Mouse (Mus musculus) midbrain, embryonic 11.5 days (tissue): Measurements from ENCODE around the gene Galnt3. TPM values are rescaled to one million over a fixed set of nuclear protein-coding genes. Genes with fewer than 3 reads are reported as not detected.

Experiments
- ATAC-seq: fragments of 200-750 bp; cut with Nextera tagmentation; 2 replicates; pipeline ENCODE4 v1.8.0; 2017; ENCODE audit warnings: moderate TSS enrichment, moderate library complexity; ENCODE audit not compliant: low FRiP score
- DNase-seq: peaks from one replicate; pipeline ENCODE4 v3.0.0; 2015; ENCODE audit warnings: low spot score; ENCODE audit errors: missing footprints
- H3K27ac ChIP-seq: fragments of 300-500 bp; sonication (generic); 2 replicates; pipeline ENCODE4 v1.5.1; 2014; ENCODE audit warnings: low read depth, low read length
- H3K27me3 ChIP-seq: fragments of 300-500 bp; sonication (generic); 2 replicates; pipeline ENCODE4 v1.6.1; 2014; ENCODE audit warnings: mild to moderate bottlenecking, low read length, moderate library complexity, mixed read lengths; ENCODE audit not compliant: control insufficient read depth, insufficient read depth
- H3K36me3 ChIP-seq: fragments of 300-500 bp; sonication (generic); 2 replicates; pipeline ENCODE4 v1.6.1; 2014; ENCODE audit warnings: mild to moderate bottlenecking, low read length, moderate library complexity, mixed read lengths; ENCODE audit not compliant: control insufficient read depth, insufficient read depth
- H3K4me1 ChIP-seq: fragments of 300-500 bp; sonication (generic); 2 replicates; pipeline ENCODE4 v1.6.1; 2014; ENCODE audit warnings: low read length; ENCODE audit not compliant: control insufficient read depth, insufficient read depth
- H3K4me2 ChIP-seq: fragments of 300-500 bp; sonication (generic); 2 replicates; pipeline ENCODE4 v1.6.1; 2014; ENCODE audit warnings: mild to moderate bottlenecking, moderate library complexity
- H3K4me3 ChIP-seq: fragments of 300-500 bp; sonication (generic); 2 replicates; pipeline ENCODE4 v1.5.1; 2014; ENCODE audit warnings: low read depth, low read length
- H3K9ac ChIP-seq: fragments of 300-500 bp; sonication (generic); 2 replicates; pipeline ENCODE4 v1.6.1; 2014; ENCODE audit warnings: low read length
- H3K9me3 ChIP-seq: fragments of 300-500 bp; sonication (generic); 2 replicates; pipeline ENCODE4 v1.6.1; 2016; ENCODE audit warnings: low read length; ENCODE audit not compliant: control insufficient read depth
- WGBS: fragments of 180-500 bp; shearing (Covaris S2); extraction: QIAGEN DNeasy Blood & Tissue Kit; methylation state at CpG from one replicate; pipeline ENCODE4 v1.1.7; 2014; 5-methylcytosine and 5-hydroxymethylcytosine counted together
- polyA plus RNA-seq: library from polyadenylated mRNA; unstranded; fragments of >200 nt; fragmentation: Nextera tagmentation; extraction: Ambion mirVana; gene quantifications from 2 replicates; pipeline ENCODE4 v1.2.1, GENCODE M21; 2014

Gene Galnt3
- polyA plus RNA-seq, 1 experiment from 2014 or later: 1.1 TPM

GRCm38 (mm10) chr2:66146473-66146872, 21.7 kb upstream of the Galnt3 start:
- no peak overlapping the region for H3K27ac ChIP-seq
- H3K4me3 ChIP-seq: no peak overlapping the region
- H3K9ac ChIP-seq: no peak overlapping the region
- H3K9me3 ChIP-seq: no peaks in the 10 kb centered on the region
- ATAC-seq (no peak), DNase-seq (no peak)
- no peaks in the 10 kb centered on the region for H3K27me3 ChIP-seq
- 69% methylated on average over 4 of the region's 4 CpGs for WGBS
- no peaks in the 10 kb centered on the region for H3K36me3 ChIP-seq
- H3K4me2 ChIP-seq: no peak overlapping the region
- no peaks in the 10 kb centered on the region for H3K4me1 ChIP-seq

GRCm38 (mm10) chr2:66144770-66145169, 20.0 kb upstream of the Galnt3 start:
- H3K9ac ChIP-seq: no peak overlapping the region
- WGBS: 73% methylated on average over 5 of the region's 5 CpGs
- no peak for DNase-seq
- H3K4me1 ChIP-seq: no peaks in the 10 kb centered on the region
- H3K27me3 ChIP-seq: no peaks in the 10 kb centered on the region
- no peak overlapping the region for H3K4me2 ChIP-seq
- H3K4me3 ChIP-seq: no peak overlapping the region
- H3K36me3 ChIP-seq: no peaks in the 10 kb centered on the region
- H3K27ac ChIP-seq: no peak overlapping the region
- no peaks in the 10 kb centered on the region for H3K9me3 ChIP-seq
- ATAC-seq: no peak

GRCm38 (mm10) chr2:66143284-66143683, 18.5 kb upstream of the Galnt3 start:
- 86% methylated on average over 4 of the region's 4 CpGs for WGBS
- H3K36me3 ChIP-seq: no peaks in the 10 kb centered on the region
- H3K27me3 ChIP-seq: no peaks in the 10 kb centered on the region
- no peaks in the 10 kb centered on the region for H3K9me3 ChIP-seq
- no peak overlapping the region for H3K4me2 ChIP-seq
- H3K27ac ChIP-seq: no peak overlapping the region
- DNase-seq (no peak), ATAC-seq (no peak)
- H3K4me3 ChIP-seq: no peak overlapping the region
- H3K9ac ChIP-seq: no peak overlapping the region
- H3K4me1 ChIP-seq: no peaks in the 10 kb centered on the region

- WGBS: 90% methylated on average over 2 of the region's 2 CpGs
- no peak for DNase-seq
Observed at GRCm38 (mm10) chr2:66142711-66143110, 17.9 kb upstream of the Galnt3 start.

DNA sequence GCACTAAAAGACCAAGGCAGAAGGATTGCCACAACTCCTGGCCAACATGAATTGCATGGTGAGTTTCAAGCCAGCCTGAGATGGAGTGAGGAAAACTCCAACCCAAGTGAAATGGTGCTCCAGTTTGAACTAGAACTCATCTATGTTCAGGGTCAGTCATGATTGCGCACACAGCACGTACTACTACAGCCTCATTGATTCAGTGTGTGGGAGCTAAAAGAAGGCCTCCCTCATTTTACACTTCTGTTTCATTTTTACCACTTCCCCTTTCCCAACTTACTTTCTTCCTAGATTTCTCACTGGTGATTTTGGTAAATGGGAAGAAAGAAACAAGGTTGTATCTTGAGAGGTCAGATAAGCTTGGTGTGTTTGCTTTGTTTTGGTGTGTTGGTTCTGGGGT, 17.5 kb upstream of the Galnt3 start:
- no peak for DNase-seq
- Histone ChIP-seq H3K36me3 (no peaks in the 10 kb centered on the region), H3K9ac (no peak overlapping the region), H3K4me2 (no peak overlapping the region), H3K27ac (no peak overlapping the region), H3K27me3 (no peaks in the 10 kb centered on the region), H3K4me1 (no peaks in the 10 kb centered on the region), H3K4me3 (no peak overlapping the region), H3K9me3 (no peaks in the 10 kb centered on the region)
- 94% methylated on average over 2 of the region's 2 CpGs for WGBS
- ATAC-seq: no peak

More at GRCm38 (mm10) chr2:66142711-66143110, 17.9 kb upstream of the Galnt3 start:
- Histone ChIP-seq H3K4me1 (no peaks in the 10 kb centered on the region), H3K9me3 (no peaks in the 10 kb centered on the region), H3K4me2 (no peak overlapping the region), H3K36me3 (no peaks in the 10 kb centered on the region), H3K27ac (no peak overlapping the region), H3K9ac (no peak overlapping the region), H3K4me3 (no peak overlapping the region), H3K27me3 (no peaks in the 10 kb centered on the region)
- no peak for ATAC-seq

DNA sequence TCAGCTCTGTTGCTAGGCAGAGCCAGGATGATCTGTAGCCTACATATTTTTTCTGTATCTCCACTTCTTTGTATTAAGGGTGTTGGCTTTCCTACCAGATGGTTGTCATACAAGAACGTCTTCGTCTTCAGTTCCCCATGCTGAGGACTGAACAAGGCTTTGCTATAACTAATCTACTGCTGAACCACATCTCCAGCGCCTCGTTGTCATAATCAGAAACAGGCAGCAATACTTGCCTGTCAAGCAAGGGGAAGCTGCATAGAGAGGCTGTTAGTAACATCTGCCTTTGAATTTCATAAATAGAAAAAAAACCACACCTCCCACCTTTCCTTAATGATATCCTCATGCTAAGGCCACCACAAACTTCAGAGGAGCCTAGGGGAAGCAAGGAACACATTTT, 15.5 kb upstream of the Galnt3 start:
- no peak overlapping the region for H3K9ac ChIP-seq
- H3K27me3 ChIP-seq: no peaks in the 10 kb centered on the region
- no peak overlapping the region for H3K27ac ChIP-seq
- H3K4me1 ChIP-seq: no peaks in the 10 kb centered on the region
- H3K4me2 ChIP-seq: no peak overlapping the region
- ATAC-seq (no peak), DNase-seq (no peak)
- no peaks in the 10 kb centered on the region for H3K9me3 ChIP-seq
- 80% methylated on average over 4 of the region's 4 CpGs for WGBS
- no peaks in the 10 kb centered on the region for H3K36me3 ChIP-seq
- no peak overlapping the region for H3K4me3 ChIP-seq

DNA sequence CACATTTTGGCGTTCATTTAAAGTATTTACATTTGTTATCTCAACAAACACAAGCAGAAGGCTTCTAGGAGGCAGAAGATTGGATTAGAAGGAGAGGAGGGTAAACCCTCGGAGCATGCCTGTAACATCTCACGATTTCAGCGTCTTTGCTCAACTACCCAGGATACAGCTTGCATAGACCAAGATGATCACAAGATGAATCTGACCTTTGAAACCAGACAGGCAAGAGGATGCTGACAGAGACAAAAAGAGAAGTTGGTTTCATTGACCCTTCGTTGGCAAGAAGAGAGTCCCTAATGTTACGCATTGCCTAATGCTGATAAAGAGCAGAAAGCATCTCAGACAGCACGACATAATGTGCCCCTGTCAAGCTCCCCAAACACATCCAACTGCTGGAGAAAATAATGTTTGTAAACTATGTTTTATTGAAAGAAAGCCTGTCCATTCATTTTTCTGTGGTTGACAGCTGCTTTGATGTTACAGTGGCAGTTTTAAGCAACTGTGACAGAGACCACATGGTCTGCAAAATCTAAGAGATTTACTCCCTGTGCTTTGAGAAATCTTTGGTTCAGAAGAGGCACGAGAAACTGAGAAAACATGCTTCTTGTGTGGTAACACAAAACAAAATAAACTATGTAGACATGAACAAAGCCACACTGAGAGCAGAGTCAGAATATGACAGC, 7.2 kb upstream of the Galnt3 start:
- no peak overlapping the region for H3K27ac ChIP-seq
- H3K36me3 ChIP-seq: no peaks in the 10 kb centered on the region
- no peak overlapping the region for H3K4me3 ChIP-seq
- ATAC-seq (no peak), DNase-seq (no peak)
- no peak overlapping the region for H3K4me2 ChIP-seq
- no peak overlapping the region for H3K9ac ChIP-seq
- H3K27me3 ChIP-seq: no peaks in the 10 kb centered on the region
- WGBS: 82% methylated on average over 8 of the region's 8 CpGs
- H3K4me1 ChIP-seq: no peaks in the 10 kb centered on the region
- H3K9me3 ChIP-seq: no peaks in the 10 kb centered on the region

- Histone ChIP-seq H3K4me2 (no peak overlapping the region), H3K4me1 (peaks cover 5% of the 10 kb centered on the region; the same call in 1 of the 2 replicates), H3K36me3 (no peaks in the 10 kb centered on the region), H3K9me3 (no peaks in the 10 kb centered on the region), H3K27ac (no peak overlapping the region), H3K27me3 (peaks cover 18% of the 10 kb centered on the region), H3K4me3 (no peak overlapping the region), H3K9ac (no peak overlapping the region)
- DNase-seq: peak; percentile 21
- WGBS: 89% methylated on average over 2 of the region's 2 CpGs
- no peak for ATAC-seq
Observed at GRCm38 (mm10) chr2:66128941-66129340, 4.1 kb upstream of the Galnt3 start.

DNA sequence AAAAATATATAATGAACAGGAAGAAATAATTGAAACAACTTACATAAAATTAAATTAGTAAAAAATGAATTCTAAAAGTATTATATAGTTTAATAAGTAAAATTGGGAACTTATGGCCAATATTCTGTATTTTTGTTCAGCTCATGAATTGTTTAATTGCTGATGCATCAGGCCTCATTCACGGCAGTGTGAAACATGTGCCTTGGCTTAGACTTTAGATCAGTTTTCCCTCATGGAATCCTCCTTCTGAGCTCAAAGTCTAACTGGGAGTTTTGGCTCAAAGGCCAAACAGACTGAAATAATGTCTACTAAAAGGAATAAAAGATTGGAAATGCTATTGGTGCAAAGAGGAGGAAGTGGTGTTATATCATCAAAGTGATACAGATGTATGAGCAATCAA, 2.7 kb upstream of the Galnt3 start:
- peak; percentile 51 for DNase-seq
- peaks cover 25% of the 10 kb centered on the region for H3K27me3 ChIP-seq
- H3K4me1 ChIP-seq: peaks cover 5% of the 10 kb centered on the region; the same call in 1 of the 2 replicates
- no peak overlapping the region for H3K4me2 ChIP-seq
- no peak overlapping the region for H3K27ac ChIP-seq
- 91% methylated on average over 1 of the region's 1 CpGs for WGBS
- no peak overlapping the region for H3K9ac ChIP-seq
- H3K4me3 ChIP-seq: no peak overlapping the region
- H3K9me3 ChIP-seq: no peaks in the 10 kb centered on the region
- no peak for ATAC-seq
- H3K36me3 ChIP-seq: no peaks in the 10 kb centered on the region
